Mouse (Mus musculus) kidney, postnatal 0 days (tissue): Measurements from ENCODE around the gene Pidd1. TPM values are rescaled to one million over a fixed set of nuclear protein-coding genes. Genes with fewer than 3 reads are reported as not detected.
A peak's percentile ranks its signal among the peaks of the same experiment; 100 is the strongest.

Source experiments
- ATAC-seq: fragments of 200-750 bp; cut with Nextera tagmentation; replicated peaks from 2 replicates; pipeline ENCODE4 v1.8.0; 2017; ENCODE audit warnings: low read depth, moderate number of reproducible peaks, moderate TSS enrichment, moderate library complexity; ENCODE audit not compliant: low FRiP score
- DNase-seq: peaks from one replicate; pipeline ENCODE4 v3.0.0-alpha.2; 2016; ENCODE audit warnings: low spot score
- H3K27ac ChIP-seq: fragments of 300-500 bp; sonication (generic); 2 replicates; pipeline ENCODE4 v1.5.1; 2014; ENCODE audit warnings: mild to moderate bottlenecking
- H3K27me3 ChIP-seq: fragments of 300-500 bp; sonication (generic); 2 replicates; pipeline ENCODE4 v1.6.1; 2014; ENCODE audit warnings: low read length, mixed read lengths; ENCODE audit not compliant: insufficient read depth
- H3K36me3 ChIP-seq: fragments of 300-500 bp; sonication (generic); 2 replicates; pipeline ENCODE4 v1.6.1; 2014; ENCODE audit warnings: low read length, mixed read lengths; ENCODE audit not compliant: insufficient read depth
- H3K4me1 ChIP-seq: fragments of 300-500 bp; sonication (generic); replicated peaks from 2 replicates; pipeline ENCODE4 v1.6.1; 2014; ENCODE audit warnings: antibody characterized with exemption, low read length, mixed read lengths; ENCODE audit not compliant: insufficient read depth
- H3K4me2 ChIP-seq: fragments of 300-500 bp; sonication (generic); 2 replicates; pipeline ENCODE4 v1.6.1; 2014; ENCODE audit warnings: mild to moderate bottlenecking, low read length, moderate library complexity, mixed read lengths
- H3K4me3 ChIP-seq: fragments of 300-500 bp; sonication (generic); replicated peaks from 2 replicates; pipeline ENCODE4 v1.5.1; 2014; ENCODE audit warnings: low read depth, low read length
- H3K9ac ChIP-seq: fragments of 300-500 bp; sonication (generic); 2 replicates; pipeline ENCODE4 v1.6.1; 2014; ENCODE audit warnings: low read depth, low read length
- H3K9me3 ChIP-seq: fragments of 300-500 bp; sonication (generic); replicated peaks from 2 replicates; pipeline ENCODE4 v1.6.1; 2016; ENCODE audit warnings: low read length, inconsistent platforms, mixed read lengths
- CTCF ChIP-seq: IDR thresholded peaks from 2 replicates; pipeline ENCODE4 v1.5.1; 2016; ENCODE audit warnings: antibody characterized with exemption, low read depth, mild to moderate bottlenecking, moderate library complexity
- WGBS: fragments of 180-500 bp; shearing (Covaris S2); extraction: QIAGEN DNeasy Blood & Tissue Kit; methylation state at CpG from one replicate; pipeline ENCODE4 v1.1.7; 2014; 5-methylcytosine and 5-hydroxymethylcytosine counted together
- polyA plus RNA-seq: library from polyadenylated mRNA; unstranded; fragments of >200 nt; fragmentation: Nextera tagmentation; extraction: Ambion mirVana; gene quantifications from 2 replicates; pipeline ENCODE4 v1.2.1, GENCODE M21; 2015

Pidd1 gene
- polyA plus RNA-seq, 1 experiment from 2014 or later = 3.6 TPM

DNA sequence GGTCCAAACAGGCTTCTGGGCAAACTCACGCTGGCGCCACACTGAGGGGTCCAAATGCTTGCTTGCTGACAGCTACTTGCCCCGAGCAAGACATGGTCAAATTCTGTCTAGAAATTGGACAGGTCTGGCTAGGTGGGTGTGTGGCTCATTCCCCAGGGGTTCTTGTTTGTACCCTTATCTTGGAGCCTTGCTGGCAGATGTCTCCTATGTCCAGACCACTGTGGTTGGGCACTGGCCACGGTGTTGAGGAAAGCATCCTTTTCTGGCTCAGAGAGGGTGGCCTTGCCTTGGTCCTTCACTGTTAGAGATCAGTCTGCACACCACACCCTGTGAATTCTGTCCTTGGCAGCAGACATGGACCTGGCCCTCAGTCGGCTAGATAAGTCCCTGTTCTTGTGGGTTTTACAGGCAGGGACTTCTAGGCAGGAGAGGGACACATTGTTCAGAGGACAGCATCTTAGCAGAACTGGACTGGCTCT lies 34.5 kb upstream of the Pidd1 start:
- Histone ChIP-seq H3K27me3 (no peaks in the 10 kb centered on the region), H3K9ac (peak overlapping the region; percentile 9; the same call in 1 of the 2 replicates), H3K4me2 (peak overlapping the region; percentile 97), H3K27ac (peak overlapping the region; percentile 96), H3K4me3 (no peak overlapping the region), H3K9me3 (no peaks in the 10 kb centered on the region), H3K36me3 (no peaks in the 10 kb centered on the region), H3K4me1 (peaks cover 39% of the 10 kb centered on the region)
- TF ChIP-seq CTCF = no peak
- DNase-seq (no peak), ATAC-seq (no peak)
- 69% methylated on average over 5 of the region's 5 CpGs for WGBS

DNA sequence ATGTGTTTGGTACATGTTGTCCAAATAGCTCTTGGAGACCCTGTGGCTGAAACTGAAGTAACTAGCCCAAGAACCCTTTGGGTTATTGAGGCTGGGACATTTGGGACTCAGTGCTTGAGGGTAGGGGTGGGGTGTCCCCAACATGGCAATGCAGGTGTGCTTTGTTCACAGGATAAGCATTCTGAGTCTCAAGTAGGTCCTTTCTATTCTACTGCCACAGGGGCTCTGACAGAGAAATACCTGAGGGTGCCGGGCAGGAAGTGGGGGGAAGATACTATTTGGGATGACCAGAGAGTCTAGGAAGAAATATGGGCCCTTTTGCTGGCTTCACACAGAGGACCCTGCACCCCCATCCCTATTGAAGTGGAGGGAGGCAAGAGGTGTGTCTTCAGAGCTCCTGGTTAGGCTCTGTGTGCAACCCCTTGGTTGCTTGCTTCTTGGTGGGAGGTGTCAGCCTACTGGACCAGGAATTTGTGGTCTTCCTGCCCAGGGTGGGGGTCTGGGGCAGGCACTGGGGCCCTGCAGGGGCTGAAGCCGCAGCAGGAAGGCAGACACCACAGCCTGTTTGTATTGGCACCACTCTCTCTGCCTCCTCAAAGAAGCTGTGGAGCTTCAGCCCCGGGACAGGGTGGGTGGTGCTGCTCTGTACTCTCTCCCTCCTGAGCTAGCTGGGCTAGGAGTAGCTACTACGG lies 33.9 kb upstream of the Pidd1 start:
- H3K9me3 ChIP-seq = no peaks in the 10 kb centered on the region
- 38% methylated on average over 4 of the region's 4 CpGs for WGBS
- H3K4me2 ChIP-seq = peak overlapping the region; percentile 97
- H3K36me3 ChIP-seq = no peaks in the 10 kb centered on the region
- H3K9ac ChIP-seq = peak overlapping the region; percentile 88
- no peak overlapping the region for H3K4me3 ChIP-seq
- H3K27ac ChIP-seq = peak overlapping the region; percentile 96
- ATAC-seq (no peak), DNase-seq (peak; percentile 66)
- no peaks in the 10 kb centered on the region for H3K27me3 ChIP-seq
- peaks cover 37% of the 10 kb centered on the region for H3K4me1 ChIP-seq
- no peak for TF ChIP-seq CTCF

DNA sequence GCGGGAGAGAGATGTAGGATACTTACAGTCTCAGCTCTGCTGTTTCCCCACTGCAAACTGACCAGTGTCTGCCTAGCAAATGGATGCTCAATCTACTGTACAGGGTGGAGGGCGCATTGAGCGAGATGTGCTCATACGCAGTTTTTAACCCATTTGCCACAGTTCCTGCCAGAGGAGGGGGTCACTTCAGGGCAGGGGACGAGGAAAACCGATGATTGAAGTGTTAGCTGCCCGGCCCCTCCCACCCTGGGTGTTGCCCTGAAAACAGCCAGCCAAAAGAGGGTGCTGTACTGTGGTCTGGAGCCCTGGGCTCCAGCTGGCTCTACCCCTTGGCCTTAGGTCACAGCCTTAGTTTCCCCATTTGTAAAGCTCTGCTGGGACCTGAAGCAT lies 33.2 kb upstream of the Pidd1 start:
- ATAC-seq = no peak; the same call in 1 of the 2 replicates
- peaks cover 30% of the 10 kb centered on the region for H3K4me1 ChIP-seq
- 5% methylated on average over 7 of the region's 7 CpGs for WGBS

DNA sequence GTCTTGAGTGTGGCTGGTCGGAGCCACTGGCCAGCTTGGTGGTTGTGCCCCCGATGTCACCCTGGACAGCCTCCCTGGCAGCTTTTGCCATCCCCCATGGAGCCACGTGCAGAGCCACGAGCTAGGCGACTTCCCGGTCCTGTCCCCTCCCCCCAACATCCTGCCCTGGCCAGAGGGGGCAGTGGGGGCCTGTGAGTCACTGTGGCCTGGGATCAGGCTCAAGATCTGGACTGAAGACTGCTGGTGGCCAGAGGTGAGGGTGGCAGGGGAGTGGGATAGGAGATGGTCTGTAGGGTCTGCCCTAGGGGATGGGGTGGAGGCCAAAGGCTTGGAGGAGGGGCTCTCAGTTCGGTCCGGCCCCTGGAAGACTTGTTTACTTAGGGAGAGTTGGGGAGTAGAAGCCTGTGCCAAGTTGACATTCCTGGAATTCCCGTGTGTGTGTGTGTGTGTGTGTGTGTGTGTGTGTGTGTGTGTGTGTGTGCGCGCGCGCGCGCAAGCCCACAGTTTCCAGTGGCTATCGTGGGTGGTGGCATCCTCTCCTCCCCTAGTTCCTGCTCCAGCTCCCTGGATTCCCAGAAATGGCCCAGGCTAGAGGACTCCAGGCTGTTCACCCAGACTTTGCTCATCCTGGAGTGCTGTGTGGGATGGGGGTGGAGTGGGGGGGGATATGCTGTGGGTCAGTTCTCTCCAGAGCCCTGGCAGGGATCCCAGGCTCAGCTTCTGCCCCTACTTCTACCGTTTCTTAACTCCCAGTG lies 32.6 kb upstream of the Pidd1 start:
- peak; percentile 92 for DNase-seq
- H3K4me3 ChIP-seq = peak overlapping the region; percentile 77
- peak overlapping the region; percentile 96 for H3K27ac ChIP-seq
- ATAC-seq = peak; percentile 76
- H3K9me3 ChIP-seq = no peaks in the 10 kb centered on the region
- peaks cover 25% of the 10 kb centered on the region for H3K4me1 ChIP-seq
- 0% methylated on average over 17 of the region's 17 CpGs for WGBS
- H3K36me3 ChIP-seq = peaks cover 5% of the 10 kb centered on the region; the same call in 1 of the 2 replicates
- H3K9ac ChIP-seq = peak overlapping the region; percentile 88
- H3K4me2 ChIP-seq = peak overlapping the region; percentile 97
- H3K27me3 ChIP-seq = no peaks in the 10 kb centered on the region
- peak; percentile 59 for TF ChIP-seq CTCF

More for the DNA sequence above, 33.2 kb upstream of the Pidd1 start:
- DNase-seq = no peak
- Histone ChIP-seq H3K27me3 (no peaks in the 10 kb centered on the region), H3K9ac (peak overlapping the region; percentile 88), H3K4me3 (peak overlapping the region; percentile 77; the same call in 1 of the 2 replicates), H3K4me2 (peak overlapping the region; percentile 97), H3K9me3 (no peaks in the 10 kb centered on the region), H3K27ac (peak overlapping the region; percentile 96), H3K36me3 (0 out of 2 replicates have a peak, but pooled peaks cover 2% of the 10 kb centered on the region)
- TF ChIP-seq CTCF = peak; percentile 20; the same call in 1 of the 2 replicates

DNA sequence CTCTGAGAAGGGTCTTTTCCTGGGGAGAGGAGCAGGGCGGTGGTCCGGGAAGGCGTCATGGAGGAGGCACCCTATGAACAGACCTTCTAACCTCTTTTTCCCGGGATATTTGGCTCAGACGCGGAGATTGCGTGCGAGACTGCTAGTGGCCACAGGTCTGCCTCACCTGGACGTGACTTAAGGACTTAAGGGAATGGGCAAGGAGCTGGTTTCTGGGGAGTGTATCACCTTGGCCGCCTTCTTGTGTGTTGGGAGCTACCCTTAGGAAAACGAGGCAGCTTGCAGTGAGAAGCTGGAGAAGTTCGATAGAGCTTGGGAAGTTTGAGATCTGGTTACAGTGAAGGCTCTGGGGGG lies 32.0 kb upstream of the Pidd1 start:
- peaks cover 19% of the 10 kb centered on the region for H3K4me1 ChIP-seq
- peak; percentile 35 for DNase-seq

More for the DNA sequence above, 32.0 kb upstream of the Pidd1 start:
- H3K9ac ChIP-seq = peak overlapping the region; percentile 88
- no peaks in the 10 kb centered on the region for H3K9me3 ChIP-seq
- WGBS = 2% methylated on average over 12 of the region's 12 CpGs
- H3K4me3 ChIP-seq = peak overlapping the region; percentile 77
- ATAC-seq = 0 out of 2 replicates have a peak, but pooled peaks have one; percentile 0
- H3K27me3 ChIP-seq = no peaks in the 10 kb centered on the region
- peak overlapping the region; percentile 96 for H3K27ac ChIP-seq
- H3K4me2 ChIP-seq = peak overlapping the region; percentile 97
- H3K36me3 ChIP-seq = peaks cover 11% of the 10 kb centered on the region
- TF ChIP-seq CTCF = no peak
